Mouse (Mus musculus) midbrain, embryonic 16.5 days (tissue): Measurements from ENCODE around the gene Kcnma1. TPM values are rescaled to one million over a fixed set of nuclear protein-coding genes. Genes with fewer than 3 reads are reported as not detected.
A peak's percentile ranks its signal among the peaks of the same experiment; 100 is the strongest.

Source experiments
- ATAC-seq: fragments of 200-750 bp; cut with Nextera tagmentation; 2 replicates; pipeline ENCODE4 v1.8.0; 2017; ENCODE audit warnings: moderate TSS enrichment
- H3K27ac ChIP-seq: fragments of 300-500 bp; sonication (generic); 2 replicates; pipeline ENCODE4 v1.5.1; 2014; ENCODE audit warnings: mild to moderate bottlenecking, low read length, mixed read lengths
- H3K27me3 ChIP-seq: fragments of 300-500 bp; sonication (generic); 2 replicates; pipeline ENCODE4 v1.6.1; 2014; ENCODE audit warnings: low read depth, low read length, mixed read lengths; ENCODE audit not compliant: control insufficient read depth, insufficient read depth
- H3K36me3 ChIP-seq: fragments of 300-500 bp; sonication (generic); 2 replicates; pipeline ENCODE4 v1.6.1; 2014; ENCODE audit warnings: mild to moderate bottlenecking, low read length, moderate library complexity, mixed read lengths; ENCODE audit not compliant: control insufficient read depth, insufficient read depth
- H3K4me1 ChIP-seq: fragments of 300-500 bp; sonication (generic); 2 replicates; pipeline ENCODE4 v1.6.1; 2014; ENCODE audit warnings: mild to moderate bottlenecking, low read length, mixed read lengths; ENCODE audit not compliant: control insufficient read depth, insufficient read depth
- H3K4me2 ChIP-seq: fragments of 300-500 bp; sonication (generic); 2 replicates; pipeline ENCODE4 v1.6.1; 2014; ENCODE audit warnings: mild to moderate bottlenecking, low read length, mixed read lengths
- H3K4me3 ChIP-seq: fragments of 300-500 bp; sonication (generic); 2 replicates; pipeline ENCODE4 v1.5.1; 2014; ENCODE audit warnings: low read depth, mild to moderate bottlenecking, low read length, moderate library complexity, mixed read lengths
- H3K9ac ChIP-seq: fragments of 300-500 bp; sonication (generic); 2 replicates; pipeline ENCODE4 v1.6.1; 2014; ENCODE audit warnings: low read depth, low read length, mixed read lengths
- H3K9me3 ChIP-seq: fragments of 300-500 bp; sonication (generic); replicated peaks from 2 replicates; pipeline ENCODE4 v1.6.1; 2014; ENCODE audit warnings: mild to moderate bottlenecking, low read length, mixed read lengths; ENCODE audit not compliant: control insufficient read depth, poor library complexity, severe bottlenecking
- WGBS: fragments of 180-500 bp; shearing (Covaris S2); extraction: QIAGEN DNeasy Blood & Tissue Kit; methylation state at CpG from one replicate; pipeline ENCODE4 v1.1.7; 2014; 5-methylcytosine and 5-hydroxymethylcytosine counted together
- polyA plus RNA-seq: library from polyadenylated mRNA; unstranded; fragments of >200 nt; fragmentation: Nextera tagmentation; extraction: Ambion mirVana; gene quantifications from 2 replicates; pipeline ENCODE4 v1.2.1, GENCODE M21; 2015

Gene Kcnma1
- polyA plus RNA-seq, 1 experiment from 2014 or later = 18.4 TPM

GRCm38 (mm10) chr14:23828711-23829320, 185.5 kb downstream of the Kcnma1 start:
- Histone ChIP-seq H3K36me3 (no peaks in the 10 kb centered on the region), H3K27ac (no peak overlapping the region), H3K9me3 (no peaks in the 10 kb centered on the region), H3K9ac (no peak overlapping the region), H3K4me2 (no peak overlapping the region), H3K4me3 (no peak overlapping the region), H3K4me1 (peaks cover 6% of the 10 kb centered on the region; the same call in 1 of the 2 replicates), H3K27me3 (no peaks in the 10 kb centered on the region)
- 86% methylated on average over 3 of the region's 3 CpGs for WGBS
- no peak for ATAC-seq

- WGBS = 84% methylated on average over 2 of the region's 2 CpGs
- H3K4me3 ChIP-seq = no peak overlapping the region
- no peaks in the 10 kb centered on the region for H3K4me1 ChIP-seq
- H3K4me2 ChIP-seq = no peak overlapping the region
- H3K9ac ChIP-seq = no peak overlapping the region
- H3K36me3 ChIP-seq = no peaks in the 10 kb centered on the region; the same call in 1 of the 2 replicates
- no peak overlapping the region for H3K27ac ChIP-seq
- no peak for ATAC-seq
- H3K9me3 ChIP-seq = no peaks in the 10 kb centered on the region
- H3K27me3 ChIP-seq = no peaks in the 10 kb centered on the region
These were observed 189.4 kb downstream of the Kcnma1 start for GRCm38 (mm10) chr14:23824937-23825336.

- no peak overlapping the region for H3K4me2 ChIP-seq
- no peak overlapping the region for H3K27ac ChIP-seq
- 71% methylated on average over 4 of the region's 4 CpGs for WGBS
- no peaks in the 10 kb centered on the region for H3K27me3 ChIP-seq
- H3K4me3 ChIP-seq = no peak overlapping the region
- no peaks in the 10 kb centered on the region for H3K4me1 ChIP-seq
- H3K9ac ChIP-seq = no peak overlapping the region
- no peaks in the 10 kb centered on the region for H3K9me3 ChIP-seq
- 0 out of 2 replicates have a peak, but pooled peaks have one; percentile 25 for ATAC-seq
- no peaks in the 10 kb centered on the region; the same call in 1 of the 2 replicates for H3K36me3 ChIP-seq
These were observed 190.0 kb downstream of the Kcnma1 start for GRCm38 (mm10) chr14:23824267-23824666.

GRCm38 (mm10) chr14:23817585-23817984, 196.7 kb downstream of the Kcnma1 start:
- 91% methylated on average over 3 of the region's 3 CpGs for WGBS
- H3K4me3 ChIP-seq = no peak overlapping the region
- H3K4me1 ChIP-seq = peaks cover 3% of the 10 kb centered on the region; the same call in 1 of the 2 replicates
- H3K9me3 ChIP-seq = no peaks in the 10 kb centered on the region
- no peaks in the 10 kb centered on the region for H3K27me3 ChIP-seq
- H3K27ac ChIP-seq = no peak overlapping the region
- H3K36me3 ChIP-seq = no peaks in the 10 kb centered on the region; the same call in 1 of the 2 replicates
- ATAC-seq = no peak
- no peak overlapping the region for H3K9ac ChIP-seq
- no peak overlapping the region for H3K4me2 ChIP-seq

GRCm38 (mm10) chr14:23810081-23810480, 204.2 kb downstream of the Kcnma1 start:
- WGBS = 60% methylated on average over 1 of the region's 1 CpGs
- H3K36me3 ChIP-seq = no peaks in the 10 kb centered on the region
- no peak overlapping the region for H3K9ac ChIP-seq
- ATAC-seq = no peak
- H3K27ac ChIP-seq = no peak overlapping the region
- H3K4me3 ChIP-seq = no peak overlapping the region
- no peaks in the 10 kb centered on the region for H3K27me3 ChIP-seq
- no peak overlapping the region for H3K4me2 ChIP-seq
- H3K9me3 ChIP-seq = no peaks in the 10 kb centered on the region
- peaks cover 5% of the 10 kb centered on the region for H3K4me1 ChIP-seq

- no peak overlapping the region for H3K9ac ChIP-seq
- no peak overlapping the region for H3K27ac ChIP-seq
- H3K4me1 ChIP-seq = peaks cover 5% of the 10 kb centered on the region
- no peaks in the 10 kb centered on the region for H3K9me3 ChIP-seq
- 25% methylated on average over 1 of the region's 1 CpGs for whole genome bisulfite sequencing
- no peaks in the 10 kb centered on the region for H3K36me3 ChIP-seq
- ATAC-seq = no peak
- H3K27me3 ChIP-seq = no peaks in the 10 kb centered on the region
- no peak overlapping the region for H3K4me2 ChIP-seq
- no peak overlapping the region for H3K4me3 ChIP-seq
These were observed 205.2 kb downstream of the Kcnma1 start for GRCm38 (mm10) chr14:23809124-23809523.

GRCm38 (mm10) chr14:23806378-23806777, 207.9 kb downstream of the Kcnma1 start:
- Histone ChIP-seq H3K9ac (no peak overlapping the region), H3K4me2 (no peak overlapping the region), H3K4me3 (no peak overlapping the region), H3K27me3 (no peaks in the 10 kb centered on the region), H3K9me3 (no peaks in the 10 kb centered on the region), H3K27ac (no peak overlapping the region), H3K4me1 (peaks cover 5% of the 10 kb centered on the region), H3K36me3 (no peaks in the 10 kb centered on the region)
- no peak for ATAC-seq
- WGBS = 44% methylated on average over 2 of the region's 2 CpGs

GRCm38 (mm10) chr14:23796878-23797277, 217.4 kb downstream of the Kcnma1 start:
- Histone ChIP-seq H3K4me1 (peaks cover under 1% of the 10 kb centered on the region; the same call in 1 of the 2 replicates), H3K27me3 (no peaks in the 10 kb centered on the region), H3K9ac (no peak overlapping the region), H3K9me3 (no peaks in the 10 kb centered on the region), H3K27ac (no peak overlapping the region), H3K4me2 (no peak overlapping the region), H3K4me3 (no peak overlapping the region), H3K36me3 (no peaks in the 10 kb centered on the region)
- 94% methylated on average over 7 of the region's 7 CpGs for WGBS
- no peak for ATAC-seq

GRCm38 (mm10) chr14:23792674-23793073, 221.6 kb downstream of the Kcnma1 start:
- H3K4me2 ChIP-seq = no peak overlapping the region
- H3K27me3 ChIP-seq = no peaks in the 10 kb centered on the region
- H3K4me1 ChIP-seq = peaks cover 5% of the 10 kb centered on the region; the same call in 1 of the 2 replicates
- no peak for ATAC-seq
- H3K9ac ChIP-seq = no peak overlapping the region
- H3K4me3 ChIP-seq = no peak overlapping the region
- no peak overlapping the region for H3K27ac ChIP-seq
- H3K36me3 ChIP-seq = no peaks in the 10 kb centered on the region
- WGBS = 79% methylated on average over 3 of the region's 3 CpGs
- no peaks in the 10 kb centered on the region for H3K9me3 ChIP-seq
